Mouse (Mus musculus): ENCODE measurements around the gene Fam168b. TPM values are rescaled to one million over a fixed set of nuclear protein-coding genes. Genes with fewer than 3 reads are reported as not detected.

The Fam168b gene
- polyA plus RNA-seq (2017; shearing (Covaris generic)), result 17.1 TPM

DNA sequence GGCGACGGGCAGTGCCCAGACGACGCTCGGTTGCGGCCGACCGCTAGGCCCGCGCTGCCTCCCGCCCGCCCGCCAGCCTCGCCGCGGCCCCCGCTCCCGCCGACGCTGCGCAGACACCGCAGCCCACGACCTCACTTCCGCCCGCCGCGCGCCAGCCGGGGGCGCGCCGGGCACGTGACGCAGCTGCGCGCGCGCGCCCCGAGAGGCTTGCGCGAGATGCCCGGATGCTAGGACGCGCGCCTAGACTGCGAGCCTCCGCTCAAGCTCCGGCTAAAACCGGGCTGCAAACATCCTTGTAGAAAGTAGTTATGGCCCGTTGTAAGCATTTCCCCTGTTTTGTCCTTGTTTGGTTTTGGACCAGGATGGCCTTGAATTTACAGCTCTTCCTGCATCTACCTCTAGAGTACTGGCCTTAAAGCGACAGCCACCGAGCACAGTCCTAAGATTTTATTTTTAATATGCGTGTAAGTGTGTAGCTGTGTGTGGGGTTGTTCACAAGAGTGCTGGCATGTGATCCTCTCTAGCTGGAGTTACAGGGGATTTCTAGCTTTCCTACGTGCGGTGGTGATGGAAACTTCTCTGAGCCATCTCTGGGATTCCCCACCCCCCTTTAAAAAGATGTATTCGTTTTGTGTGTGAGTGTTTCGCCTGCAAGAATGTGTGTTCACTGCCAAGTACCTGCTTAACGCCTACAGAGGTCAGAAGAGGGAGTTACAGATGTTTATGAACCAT lies at the start of gene Fam168b:
Gene Fam168b, minus strand, starts transcription at position 179 of the 732 bp plus-strand sequence.

DNA sequence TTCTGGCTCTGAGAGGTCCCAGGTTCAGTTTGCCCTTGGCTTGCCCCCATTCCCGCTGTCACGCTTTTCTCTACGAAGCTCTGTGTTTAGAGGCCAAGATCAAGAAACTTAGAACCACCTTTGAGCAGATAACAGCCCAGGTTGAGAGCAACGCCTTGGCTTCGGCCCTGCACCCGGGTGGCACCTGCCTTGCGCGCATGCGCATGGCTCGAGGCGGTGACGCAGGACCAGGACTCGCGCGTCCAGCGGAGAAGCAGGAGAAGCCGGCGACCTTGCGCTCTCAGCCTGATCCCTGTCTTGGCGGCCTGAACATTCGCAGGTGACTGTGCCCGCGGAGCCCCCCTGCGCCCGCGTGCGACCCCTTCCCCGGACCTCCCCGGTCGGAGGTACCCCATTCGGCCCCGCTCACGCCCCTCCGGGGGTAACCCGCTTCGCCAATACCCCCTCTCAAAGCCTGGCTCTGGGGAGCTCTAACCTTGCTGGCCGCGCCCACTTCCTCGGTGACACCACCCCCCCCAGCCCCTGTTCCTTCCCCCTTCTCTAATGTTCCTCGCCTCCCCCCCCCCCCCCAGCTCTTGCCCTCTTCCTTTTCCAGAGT lies 7.0 kb upstream of the Fam168b start, which contains the start of gene Plekhb2:
Gene Plekhb2, plus strand, starts transcription at position 232 of the 598 bp plus-strand sequence.

Other genes starting within 250 kb of the Fam168b start
- gene Plekhb2, start 6.9 kb upstream of the Fam168b start, polyA plus RNA-seq (2017; shearing (Covaris generic)), result 186 TPM

Data from inflammation-experienced regulatory T-cells, adult 16 weeks (primary cell).